Mouse (Mus musculus): ENCODE data around the gene Oat.

DNA sequence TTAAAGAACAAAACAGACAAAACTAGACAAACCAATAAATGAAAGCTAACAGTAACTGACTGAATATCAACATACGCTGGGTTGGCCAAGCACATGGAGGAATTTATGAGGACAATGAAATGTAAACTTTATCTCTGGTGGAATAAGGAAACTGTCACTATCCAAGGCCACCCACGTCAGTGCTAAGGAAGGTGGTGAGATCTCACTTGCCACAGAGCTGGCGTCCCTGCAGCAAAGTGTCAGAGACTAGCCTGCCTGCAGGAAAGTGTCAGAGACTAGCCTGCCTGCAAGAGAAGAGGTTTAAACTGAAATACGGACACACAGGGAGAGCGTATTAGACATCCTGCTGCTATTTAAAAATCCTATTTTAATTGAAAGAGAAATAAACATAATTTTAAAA lies 11.0 kb upstream of the Oat start:
- TF ChIP-seq MAX (IDR thresholded peaks at IDR 0.05): no peak
- no peak for TF ChIP-seq CTCF (IDR thresholded peaks at IDR 0.05; ENCODE audit: control insufficient read depth, insufficient read depth, insufficient read length)
- no peak for TF ChIP-seq FOSL1 (IDR thresholded peaks at IDR 0.05; ENCODE audit: insufficient read depth, low read length, poor library complexity, severe bottlenecking)
- TF ChIP-seq MYOD1 (IDR thresholded peaks at IDR 0.05; ENCODE audit: control insufficient read depth, insufficient read length, low read depth): no peak
- no peak for TF ChIP-seq CEBPB (IDR thresholded peaks at IDR 0.05; ENCODE audit: low read depth)
